Mouse (Mus musculus) layer of hippocampus, postnatal 36 days (tissue): ENCODE results near the gene Adam8. TPM values are rescaled to one million over a fixed set of nuclear protein-coding genes. Genes with fewer than 3 reads are reported as not detected.

Experiments
- DNase-seq, 2 experiments: peaks; one replicate each; pipeline ENCODE4 v3.0.0; 2022
- microRNA-seq, 2 experiments: library from miRNA; unstranded; fragments of <30 nt; microRNA quantifications; one replicate each; pipeline ENCODE4 v1.2.0; 2021
- total RNA-seq, 2 experiments: library from RNA; stranded (reverse); gene quantifications; 2 replicates each; pipeline ENCODE4 v1.2.3; 2021

Gene Adam8
- total RNA-seq, 2 experiments from 2014 or later: 5.7 to 6.9 TPM

GRCm38 (mm10) chr7:139944291-139945240 is 47.8 kb downstream of the Adam8 start:
- no peak for DNase-seq

- DNase-seq: no peak
Measured at GRCm38 (mm10) chr7:139943674-139944281, 48.6 kb downstream of the Adam8 start, which contains the start of gene Utf1. Gene Utf1 (plus strand): TSS chr7:139943789.

GRCm38 (mm10) chr7:139940476-139941209 is 51.7 kb downstream of the Adam8 start:
- DNase-seq: no peak

- DNase-seq: no peak
Measured at GRCm38 (mm10) chr7:139937810-139938209, 54.6 kb downstream of the Adam8 start.

- DNase-seq: no peak
Measured at GRCm38 (mm10) chr7:139937138-139937537, 55.2 kb downstream of the Adam8 start.

GRCm38 (mm10) chr7:139936705-139937104 is 55.7 kb downstream of the Adam8 start:
- no peak for DNase-seq

- DNase-seq: no peak
Measured at GRCm38 (mm10) chr7:139930732-139931131, 61.6 kb downstream of the Adam8 start.

Small RNA genes within 50 kb of the gene (microRNA-seq; reads per million reads assigned to microRNA genes)
- gene Mir202 (0 to 0.21 reads per million in 2 experiments), gene Mir7062 (1.1 to 1.8 reads per million in 2 experiments), gene mmu-mir-7686 (0 reads per million in 2 experiments)

Other genes starting within 250 kb of the Adam8 start
- 10 to 100 TPM; 47.9 to 49.6 TPM for gene Adgra1, start 158.4 kb downstream of the Adam8 start, total RNA-seq
- gene Kndc1, start 97.9 kb downstream of the Adam8 start, total RNA-seq: 10 to 100 TPM; 87.3 to 88.1 TPM
- not detected for gene Utf1, start 48.8 kb downstream of the Adam8 start, total RNA-seq
- gene 6430531B16Rik, start 13.8 kb downstream of the Adam8 start, total RNA-seq: under 1 TPM; 0.72 to 0.78 TPM
- 10 to 100 TPM; 23.7 to 30.7 TPM for gene Zfp511, start 43.8 kb upstream of the Adam8 start, total RNA-seq
- 10 to 100 TPM; 34.8 to 36.3 TPM for gene Tubgcp2, start 44.1 kb upstream of the Adam8 start, total RNA-seq
- gene Msx3, start 56.5 kb upstream of the Adam8 start, total RNA-seq: under 1 TPM in 1 of 2 experiments, not detected in 1; 0.18 TPM
- 100 to 1,000 TPM; 242 to 255 TPM for gene Caly, start 90.0 kb upstream of the Adam8 start, total RNA-seq
- not detected for gene Prap1, start 100.8 kb upstream of the Adam8 start, total RNA-seq
- 10 to 100 TPM; 47.0 to 50.7 TPM for gene Fuom, start 109.9 kb upstream of the Adam8 start, total RNA-seq
- 1 to 10 TPM; 3.0 to 3.4 TPM for gene Paox, start 123.2 kb upstream of the Adam8 start, total RNA-seq
- gene Echs1, start 123.9 kb upstream of the Adam8 start, total RNA-seq: 10 to 100 TPM; 60.2 to 61.0 TPM
- 10 to 100 TPM; 23.0 to 27.3 TPM for gene Mtg1, start 145.0 kb upstream of the Adam8 start, total RNA-seq
- gene Sprn, start 162.3 kb upstream of the Adam8 start, total RNA-seq: 100 to 1,000 TPM; 165 to 170 TPM
- not detected for gene Olfr522, start 172.2 kb upstream of the Adam8 start, total RNA-seq
- gene Olfr523, start 180.7 kb upstream of the Adam8 start, total RNA-seq: under 1 TPM; 0.10 to 0.18 TPM
- gene Olfr524, start 213.4 kb upstream of the Adam8 start, total RNA-seq: not detected
- gene Cd163l1, start 225.7 kb upstream of the Adam8 start, total RNA-seq: under 1 TPM; 0.43 to 0.70 TPM